Mouse (Mus musculus): ENCODE data around the gene Psmd1. TPM values are rescaled to one million over a fixed set of nuclear protein-coding genes. Genes with fewer than 3 reads are reported as not detected.
"Not testable (repeated sequence)": the region's sequence is repeated elsewhere in the genome, so short reads cannot be mapped to it uniquely, and the experiment has no call there.

Psmd1 gene
- total RNA-seq (2021): 100 to 1,000 TPM; 113 to 118 TPM

- peak; percentile 91 for DNase-seq
These were observed at the start of gene Psmd1 for GRCm38 (mm10) chr1:86064271-86064991. TSS of gene Psmd1 (plus strand) at chr1:86064387.

- not testable (repeated sequence) for DNase-seq
These were observed 48.4 kb upstream of the Psmd1 start for GRCm38 (mm10) chr1:86015758-86016157.

- no peak for DNase-seq
These were observed 47.7 kb upstream of the Psmd1 start, which contains the start of gene Spata3 for GRCm38 (mm10) chr1:86016516-86016915. TSS of gene Spata3 (plus strand) at chr1:86016816.

- DNase-seq: peak; percentile 48
These were observed 45.7 kb upstream of the Psmd1 start for GRCm38 (mm10) chr1:86018235-86019055.

- no peak for DNase-seq
These were observed 42.7 kb upstream of the Psmd1 start for GRCm38 (mm10) chr1:86021365-86021989.

- DNase-seq: no peak
These were observed 31.8 kb upstream of the Psmd1 start for GRCm38 (mm10) chr1:86032273-86032987.

GRCm38 (mm10) chr1:86038191-86038951 is 25.8 kb upstream of the Psmd1 start:
- no peak for DNase-seq

GRCm38 (mm10) chr1:86040131-86040530 is 24.1 kb upstream of the Psmd1 start:
- no peak for DNase-seq

GRCm38 (mm10) chr1:86040817-86041216 is 23.4 kb upstream of the Psmd1 start:
- no peak for DNase-seq

- no peak for DNase-seq
These were observed 19.1 kb upstream of the Psmd1 start for GRCm38 (mm10) chr1:86045056-86045455.

GRCm38 (mm10) chr1:86045848-86046805 is 18.1 kb upstream of the Psmd1 start, which contains the start of gene 2810459M11Rik:
TSS of gene 2810459M11Rik (plus strand) at chr1:86045863.
- peak; percentile 39 for DNase-seq

- no peak for DNase-seq
These were observed 17.2 kb upstream of the Psmd1 start for GRCm38 (mm10) chr1:86046833-86047563.

GRCm38 (mm10) chr1:86048231-86048630 is 16.0 kb upstream of the Psmd1 start:
- no peak for DNase-seq

- DNase-seq: no peak
These were observed 15.4 kb upstream of the Psmd1 start for GRCm38 (mm10) chr1:86048744-86049143.

GRCm38 (mm10) chr1:86053198-86053921 is 10.8 kb upstream of the Psmd1 start:
- DNase-seq: peak; percentile 81

- no peak for DNase-seq
These were observed 9.2 kb upstream of the Psmd1 start for GRCm38 (mm10) chr1:86054943-86055342.

GRCm38 (mm10) chr1:86056284-86056683 is 7.9 kb upstream of the Psmd1 start:
- no peak for DNase-seq

GRCm38 (mm10) chr1:86058856-86059769 is 5.1 kb upstream of the Psmd1 start:
- peak; percentile 96 for DNase-seq
